Mouse (Mus musculus): ENCODE results near the gene Nhej1.

DNA sequence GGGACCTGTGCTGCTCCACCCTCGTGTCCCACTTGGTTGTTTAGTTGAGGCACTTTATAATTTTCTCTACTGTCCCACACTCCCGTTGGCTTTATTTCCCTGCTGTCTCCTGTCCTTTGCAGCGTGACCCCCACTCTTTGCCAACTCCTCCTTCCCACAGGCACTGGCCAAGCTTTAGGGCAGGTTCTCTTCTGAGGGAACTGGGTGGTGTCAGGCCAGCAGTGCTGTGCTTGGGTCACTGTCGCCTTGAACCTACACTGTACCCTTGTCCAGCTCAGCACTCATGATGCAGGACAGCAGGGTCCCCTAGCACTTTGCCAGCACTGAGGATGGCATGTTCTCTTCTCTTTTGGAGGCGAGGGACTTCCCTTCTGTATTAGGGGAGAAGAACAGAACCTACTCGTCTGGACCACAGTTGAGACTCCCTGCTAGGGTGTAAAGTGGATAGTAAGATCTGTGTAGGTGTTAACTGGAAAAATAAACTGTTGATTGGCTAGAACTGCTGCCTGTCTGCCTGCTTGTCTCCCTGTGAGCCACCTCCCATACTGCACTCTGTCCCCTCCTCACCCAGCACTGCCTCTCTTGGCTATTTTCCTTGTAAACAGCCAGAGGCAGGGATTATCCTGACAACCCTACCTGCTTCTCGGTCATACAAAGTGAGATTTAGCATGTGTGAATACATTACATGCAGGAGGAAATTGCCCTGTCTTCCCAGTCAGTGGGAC, 22.6 kb upstream of the Nhej1 start:
- TF ChIP-seq MYOG (IDR thresholded peaks at IDR 0.05; ENCODE audit: control insufficient read depth in 1 of 3, insufficient read depth in 1 of 3, insufficient read length in 2 of 3, low read depth in 2 of 3): no peak
- TF ChIP-seq POLR2A (IDR thresholded peaks at IDR 0.05; ENCODE audit: insufficient read length, low read depth): no peak
- TF ChIP-seq SRF (IDR thresholded peaks at IDR 0.05; ENCODE audit: control insufficient read depth, insufficient read length, low read depth): no peak
- no peak for TF ChIP-seq MYOD1 (IDR thresholded peaks at IDR 0.05; ENCODE audit: control insufficient read depth in 1 of 3, insufficient read length in 2 of 3, low read depth in 2 of 3)
- no peak for TF ChIP-seq TCF3 (IDR thresholded peaks at IDR 0.05; ENCODE audit: insufficient read length, low read depth)
- no peak for TF ChIP-seq POLR2AphosphoS2 (IDR thresholded peaks at IDR 0.05; ENCODE audit: insufficient read length, low read depth)
- TF ChIP-seq MAX (IDR thresholded peaks at IDR 0.05; ENCODE audit: low read depth): no peak
- TF ChIP-seq E2F4 (IDR thresholded peaks at IDR 0.05; ENCODE audit: insufficient read depth): no peak
- no peak for TF ChIP-seq USF1 (IDR thresholded peaks at IDR 0.05; ENCODE audit: low read depth)
- TF ChIP-seq TCF12 (IDR thresholded peaks at IDR 0.05; ENCODE audit: insufficient read depth, poor library complexity, severe bottlenecking): no peak

Data from myocyte (in vitro differentiated cells).